Mouse (Mus musculus) monocyte, adult 59 days (primary cell): ENCODE measurements around the gene Zbtb4. TPM values are rescaled to one million over a fixed set of nuclear protein-coding genes. Genes with fewer than 3 reads are reported as not detected.

Source experiments
- total RNA-seq, 2 experiments: library from RNA; stranded (reverse); gene quantifications; one replicate each; pipeline ENCODE4 v1.2.4; 2023

Zbtb4 gene
- total RNA-seq: 10 to 100 TPM; 16.0 to 20.0 TPM

GRCm38 (mm10) chr11:69765221-69766125 is at the start of gene Zbtb4:
Gene Zbtb4, plus strand, starts transcription at chr11:69765912.

GRCm38 (mm10) chr11:69758478-69758970 is 7.2 kb upstream of the Zbtb4 start, which contains the start of gene Polr2a:
Gene Polr2a, minus strand, starts transcription at chr11:69758637.

GRCm38 (mm10) chr11:69761868-69762267 is 3.8 kb upstream of the Zbtb4 start, which contains the start of gene Slc35g3:
Gene Slc35g3, minus strand, starts transcription at chr11:69761968.

GRCm38 (mm10) chr11:69795168-69795982 is 29.7 kb downstream of the Zbtb4 start, which contains the start of gene Chrnb1:
Gene Chrnb1, minus strand, starts transcription at chr11:69795943.

GRCm38 (mm10) chr11:69801379-69801977 is 35.8 kb downstream of the Zbtb4 start, which contains the start of gene Fgf11:
Gene Fgf11, minus strand, starts transcription at chr11:69801857.

GRCm38 (mm10) chr11:69804972-69805909 is 39.5 kb downstream of the Zbtb4 start, which contains the start of gene Tmem102:
Gene Tmem102, minus strand, starts transcription at chr11:69805624.

DNA sequence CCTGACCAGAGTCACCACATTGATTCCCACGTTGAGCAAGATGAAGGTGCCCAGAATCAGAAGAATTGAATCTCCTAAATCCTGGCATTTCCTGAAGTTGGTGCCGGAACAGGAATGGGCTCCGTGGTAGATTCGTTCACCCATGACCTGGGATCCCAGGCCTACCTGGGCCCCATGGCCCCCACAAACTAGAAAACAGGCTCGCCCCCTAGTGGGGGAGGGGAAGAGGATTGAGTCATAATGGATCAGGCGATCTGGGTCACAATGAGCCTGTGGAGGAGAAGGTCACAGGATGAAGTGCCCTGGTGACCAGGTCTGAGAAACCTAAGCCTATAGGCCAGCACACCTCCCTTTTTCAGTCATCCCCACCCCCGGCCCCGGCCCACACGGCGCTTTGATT is 49.4 kb downstream of the Zbtb4 start, which contains the start of gene Gm39566:
Gm39566 (minus strand) TSS at position 144 of the 400 bp plus-strand sequence.

DNA sequence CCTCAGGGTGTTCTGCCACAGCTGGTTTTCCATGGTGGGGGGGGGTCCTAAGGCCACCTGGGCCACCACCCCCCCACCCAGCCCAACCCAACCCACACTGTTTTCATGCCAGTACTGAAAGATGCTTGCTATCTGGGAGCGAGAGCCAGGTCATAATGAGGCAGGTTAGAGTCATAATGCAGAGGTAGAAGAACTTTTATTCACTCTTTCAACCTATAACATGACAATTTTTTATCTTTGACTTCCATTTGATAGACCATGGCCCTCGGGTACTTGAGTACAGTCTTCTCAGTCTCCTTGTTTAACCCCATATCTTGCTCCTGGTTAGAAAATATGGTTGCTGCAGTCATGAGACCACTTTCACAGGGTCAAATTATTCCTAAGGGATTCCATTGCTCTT is 52.7 kb downstream of the Zbtb4 start, which contains the start of gene Spem2:
Spem2 (minus strand) TSS at position 101 of the 400 bp plus-strand sequence.

DNA sequence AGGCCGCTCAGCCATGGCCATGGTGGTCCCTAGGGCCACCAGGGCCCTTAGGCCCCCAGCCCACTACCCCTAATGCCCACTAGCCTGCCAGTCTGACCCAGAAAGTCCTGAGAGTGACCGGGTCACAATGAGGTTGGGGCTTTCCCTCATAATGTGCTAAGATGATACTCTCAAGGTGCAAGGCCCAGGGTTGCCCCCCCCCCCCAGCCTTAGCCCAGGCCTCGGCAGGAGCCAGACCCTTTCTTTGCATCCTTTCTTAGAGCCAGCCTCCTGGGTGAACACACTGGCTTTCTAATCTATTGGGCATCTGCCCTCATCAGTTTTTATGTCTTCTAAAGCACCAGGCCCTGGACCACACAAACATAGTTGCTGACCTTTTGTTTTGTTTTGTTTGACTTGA is 56.4 kb downstream of the Zbtb4 start, which contains the start of gene Spem1:
Spem1 (minus strand) TSS at position 101 of the 400 bp plus-strand sequence.

Other genes starting within 250 kb of the Zbtb4 start
- gene Dnah2, start 216.8 kb upstream of the Zbtb4 start, total RNA-seq: 10 to 100 TPM; 35.0 to 38.9 TPM
- gene Efnb3, start 205.7 kb upstream of the Zbtb4 start, total RNA-seq: under 1 TPM; 0.63 to 0.70 TPM
- gene Wrap53, start 185.7 kb upstream of the Zbtb4 start, total RNA-seq: 1 to 10 TPM; 6.8 to 8.1 TPM
- gene Trp53, start 185.6 kb upstream of the Zbtb4 start, total RNA-seq: 10 to 100 TPM; 79.2 to 81.1 TPM
- under 1 TPM in 1 of 2 experiments, not detected in 1; 0.24 TPM for gene Atp1b2, start 160.0 kb upstream of the Zbtb4 start, total RNA-seq
- not detected for gene Shbg, start 148.0 kb upstream of the Zbtb4 start, total RNA-seq
- gene Sat2, start 143.9 kb upstream of the Zbtb4 start, total RNA-seq: 1 to 10 TPM in 1 of 2 experiments, not detected in 1; 1.8 TPM
- gene Fxr2, start 132.9 kb upstream of the Zbtb4 start, total RNA-seq: 10 to 100 TPM; 68.3 to 68.4 TPM
- under 1 TPM in 1 of 2 experiments, not detected in 1; 0.64 TPM for gene Sox15, start 110.6 kb upstream of the Zbtb4 start, total RNA-seq
- 10 to 100 TPM; 73.1 to 74.9 TPM for gene Mpdu1, start 103.3 kb upstream of the Zbtb4 start, total RNA-seq
- 100 to 1,000 TPM; 685 to 696 TPM for gene Cd68, start 99.8 kb upstream of the Zbtb4 start, total RNA-seq
- 100 to 1,000 TPM; 892 to 975 TPM for gene Eif4a1, start 93.5 kb upstream of the Zbtb4 start, total RNA-seq
- 100 to 1,000 TPM; 109 to 116 TPM for gene Senp3, start 83.8 kb upstream of the Zbtb4 start, total RNA-seq
- gene Tnfsf13, start 80.1 kb upstream of the Zbtb4 start, total RNA-seq: 10 to 100 TPM; 63.1 to 66.0 TPM
- 10 to 100 TPM; 66.6 to 77.0 TPM for gene Tnfsf12, start 70.1 kb upstream of the Zbtb4 start, total RNA-seq
- 10 to 100 TPM; 23.6 to 27.1 TPM for gene Tnfsfm13, start 69.8 kb upstream of the Zbtb4 start, total RNA-seq
- 100 to 1,000 TPM; 114 to 142 TPM for gene Polr2a, start 7.3 kb upstream of the Zbtb4 start, total RNA-seq
- not detected for gene Slc35g3, start 3.9 kb upstream of the Zbtb4 start, total RNA-seq
- under 1 TPM; 0.45 to 0.49 TPM for gene Chrnb1, start 30.0 kb downstream of the Zbtb4 start, total RNA-seq
- gene Fgf11, start 35.9 kb downstream of the Zbtb4 start, total RNA-seq: 1 to 10 TPM in 1 of 2 experiments, under 1 TPM in 1; 0.76 to 1.3 TPM
- gene Tmem102, start 39.7 kb downstream of the Zbtb4 start, total RNA-seq: not detected
- not detected for gene Gm39566, start 49.4 kb downstream of the Zbtb4 start, total RNA-seq
- not detected for gene Spem2, start 52.6 kb downstream of the Zbtb4 start, total RNA-seq
- gene Spem1, start 56.3 kb downstream of the Zbtb4 start, total RNA-seq: not detected
- gene Nlgn2, start 71.9 kb downstream of the Zbtb4 start, total RNA-seq: 1 to 10 TPM; 1.9 to 2.6 TPM
- 100 to 1,000 TPM; 100 to 117 TPM for gene Tmem256, start 72.6 kb downstream of the Zbtb4 start, total RNA-seq
- gene Plscr3, start 80.5 kb downstream of the Zbtb4 start, total RNA-seq: 10 to 100 TPM; 39.8 to 43.6 TPM
- not detected for gene Tnk1, start 92.8 kb downstream of the Zbtb4 start, total RNA-seq
- gene Tmem95, start 112.1 kb downstream of the Zbtb4 start, total RNA-seq: not detected
- gene Kctd11, start 115.5 kb downstream of the Zbtb4 start, total RNA-seq: 1 to 10 TPM; 6.0 TPM
- gene Acap1, start 129.6 kb downstream of the Zbtb4 start, total RNA-seq: 10 to 100 TPM; 10.4 to 12.2 TPM
- gene 2810408A11Rik, start 135.1 kb downstream of the Zbtb4 start, total RNA-seq: under 1 TPM; 0.31 to 0.49 TPM
- 10 to 100 TPM; 30.0 to 30.4 TPM for gene Neurl4, start 135.2 kb downstream of the Zbtb4 start, total RNA-seq
- 100 to 1,000 TPM; 110 to 112 TPM for gene Gps2, start 148.0 kb downstream of the Zbtb4 start, total RNA-seq
- 100 to 1,000 TPM; 407 to 410 TPM for gene Eif5a, start 156.0 kb downstream of the Zbtb4 start, total RNA-seq
- gene Ybx2, start 169.9 kb downstream of the Zbtb4 start, total RNA-seq: 1 to 10 TPM in 1 of 2 experiments, not detected in 1; 1.6 TPM
- gene Slc2a4, start 182.3 kb downstream of the Zbtb4 start, total RNA-seq: not detected
- not detected for gene Cldn7, start 198.9 kb downstream of the Zbtb4 start, total RNA-seq
- gene Ctdnep1, start 215.2 kb downstream of the Zbtb4 start, total RNA-seq: 100 to 1,000 TPM; 107 to 143 TPM
- gene Elp5, start 216.6 kb downstream of the Zbtb4 start, total RNA-seq: 10 to 100 TPM; 44.3 to 49.5 TPM
- gene Gabarap, start 225.2 kb downstream of the Zbtb4 start, total RNA-seq: 100 to 1,000 TPM; 469 to 485 TPM
- gene Phf23, start 229.9 kb downstream of the Zbtb4 start, total RNA-seq: 10 to 100 TPM; 64.3 to 77.5 TPM
- gene Dvl2, start 234.7 kb downstream of the Zbtb4 start, total RNA-seq: 10 to 100 TPM; 30.2 to 33.6 TPM
- gene Acadvl, start 249.5 kb downstream of the Zbtb4 start, total RNA-seq: 10 to 100 TPM; 43.9 to 56.5 TPM